Mouse (Mus musculus): ENCODE measurements around the gene Auts2. TPM values are rescaled to one million over a fixed set of nuclear protein-coding genes. Genes with fewer than 3 reads are reported as not detected.
A peak's percentile ranks its signal among the peaks of the same experiment; 100 is the strongest.

The Auts2 gene
- polyA plus RNA-seq, 1 experiment from 2014 or later, result 17.0 TPM

DNA sequence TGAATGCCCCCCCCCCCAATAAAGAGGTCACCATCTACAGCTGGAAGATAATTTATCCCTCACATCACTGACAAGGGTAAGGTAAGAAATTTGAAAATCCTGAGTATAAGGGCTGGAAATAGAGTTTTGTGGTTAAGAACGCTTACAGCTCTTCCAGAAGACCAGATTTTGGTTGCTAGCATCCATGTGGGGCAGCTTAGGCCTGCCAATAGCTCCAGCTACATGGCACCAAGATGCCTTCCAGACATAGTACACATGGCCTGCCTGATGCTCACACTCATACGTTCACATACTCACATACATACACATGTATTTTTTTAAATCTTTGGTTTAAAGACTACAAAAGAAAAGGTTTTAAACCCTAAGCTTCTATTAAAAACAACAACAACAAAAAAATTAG lies 467.2 kb downstream of the Auts2 start:
- no peaks in the 10 kb centered on the region for H3K27me3 ChIP-seq
- H3K9ac ChIP-seq, result no peak overlapping the region
- H3K4me3 ChIP-seq, result no peak overlapping the region
- no peaks in the 10 kb centered on the region for H3K36me3 ChIP-seq
- H3K27ac ChIP-seq, result no peak overlapping the region
- no peaks in the 10 kb centered on the region for H3K9me3 ChIP-seq
- no peak for ATAC-seq (ENCODE audit: borderline replicate concordance, extremely low read depth, low FRiP score, low TSS enrichment)
- no peak overlapping the region for H3K4me2 ChIP-seq
- peaks cover 31% of the 10 kb centered on the region for H3K4me1 ChIP-seq
- WGBS, result 84% methylated on average over 2 of the region's 2 CpGs

DNA sequence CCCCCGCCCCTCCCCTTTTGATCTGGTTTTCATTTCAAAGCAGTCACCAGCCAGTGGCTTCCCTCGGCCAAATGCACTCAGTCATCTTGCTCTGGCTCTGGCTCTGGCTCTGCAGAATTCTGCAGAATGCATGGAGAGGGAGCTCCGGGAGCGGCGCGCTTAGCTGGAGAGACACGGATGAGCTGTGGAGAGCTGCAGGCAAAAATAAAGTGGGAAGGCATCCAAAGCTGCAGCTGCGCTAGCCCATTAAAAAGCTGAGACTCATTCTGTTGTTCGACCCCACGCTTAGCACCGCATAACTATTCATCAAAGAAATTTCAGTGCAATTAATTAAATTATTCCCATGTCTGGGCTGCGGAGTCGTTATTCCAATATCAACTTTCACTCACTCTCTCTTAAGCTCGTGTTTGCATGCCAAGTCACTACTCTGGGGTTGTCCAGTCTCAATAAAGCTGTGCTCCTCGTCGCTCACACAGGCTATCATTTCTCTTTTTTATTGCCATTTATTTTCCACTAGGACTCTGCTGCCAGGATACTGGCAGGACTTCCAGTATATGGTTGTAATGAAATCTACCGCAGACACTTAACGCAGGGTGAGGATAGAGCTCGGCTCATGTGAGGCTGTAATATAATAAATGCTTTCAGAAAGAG lies 468.3 kb downstream of the Auts2 start:
- Histone ChIP-seq H3K36me3 (no peaks in the 10 kb centered on the region), H3K9me3 (no peaks in the 10 kb centered on the region), H3K27ac (peak overlapping the region; percentile 61), H3K4me3 (no peak overlapping the region), H3K9ac (no peak overlapping the region), H3K4me2 (peak overlapping the region; percentile 44), H3K27me3 (no peaks in the 10 kb centered on the region), H3K4me1 (peaks cover 31% of the 10 kb centered on the region)
- peak; percentile 91 for ATAC-seq (ENCODE audit: borderline replicate concordance, extremely low read depth, low FRiP score, low TSS enrichment)
- WGBS, result 27% methylated on average over 19 of the region's 19 CpGs

DNA sequence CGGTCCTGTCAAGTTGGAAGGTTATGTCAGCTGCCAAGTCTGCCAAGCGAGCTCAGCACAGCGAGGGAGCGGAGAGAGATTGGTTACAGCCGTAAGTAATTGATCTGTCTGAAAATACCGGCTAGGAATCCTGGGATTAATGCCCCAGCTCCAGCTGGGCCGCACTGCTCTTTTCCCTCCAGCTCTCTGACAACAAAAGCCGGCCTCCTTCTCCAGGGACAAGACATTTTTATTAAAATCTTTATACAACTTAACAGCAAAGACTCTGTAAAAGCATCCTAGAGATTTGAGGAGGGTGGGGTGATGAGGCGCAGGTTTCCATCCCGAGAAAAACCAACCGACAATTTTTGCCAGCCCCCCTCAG lies 468.8 kb downstream of the Auts2 start:
- Histone ChIP-seq H3K9ac (no peak overlapping the region), H3K4me2 (peak overlapping the region; percentile 44), H3K27me3 (no peaks in the 10 kb centered on the region), H3K4me1 (peaks cover 31% of the 10 kb centered on the region), H3K9me3 (no peaks in the 10 kb centered on the region), H3K4me3 (no peak overlapping the region), H3K36me3 (no peaks in the 10 kb centered on the region), H3K27ac (peak overlapping the region; percentile 61)
- peak; percentile 72 for ATAC-seq (ENCODE audit: borderline replicate concordance, extremely low read depth, low FRiP score, low TSS enrichment)
- 15% methylated on average over 11 of the region's 11 CpGs for WGBS

DNA sequence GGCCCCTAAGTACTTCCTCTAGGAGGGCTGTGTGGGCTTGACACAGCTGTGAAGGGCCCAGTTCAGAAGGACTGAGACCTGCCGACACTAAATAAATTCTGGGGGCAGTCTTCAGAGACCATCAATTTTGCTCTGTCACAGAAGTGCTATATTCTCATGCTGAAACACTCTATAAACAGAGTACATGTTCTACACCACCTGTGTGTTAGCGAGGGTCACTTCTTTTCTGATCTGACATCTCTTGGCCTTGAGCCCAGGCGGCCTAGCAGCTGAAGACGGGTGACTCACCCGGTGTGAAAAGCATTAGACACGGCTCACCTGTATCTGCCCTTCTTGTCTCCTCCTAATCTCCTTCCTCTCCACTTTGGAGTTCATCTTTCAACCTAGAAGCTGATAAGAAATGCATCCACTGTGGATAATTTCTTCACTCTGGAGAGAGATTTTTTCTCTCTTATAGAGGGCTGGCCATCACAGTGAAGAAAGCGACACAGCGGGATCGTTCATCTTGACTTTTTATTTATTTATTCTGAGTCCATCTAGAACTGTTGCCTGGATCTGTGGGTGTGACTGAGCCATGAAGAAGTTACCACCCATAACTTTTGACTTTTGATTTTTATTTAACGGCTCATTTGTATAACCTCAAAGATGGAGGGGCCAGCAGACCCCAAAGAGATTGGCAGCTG lies 469.3 kb downstream of the Auts2 start:
- H3K4me1 ChIP-seq, result peaks cover 31% of the 10 kb centered on the region
- no peaks in the 10 kb centered on the region for H3K27me3 ChIP-seq
- 17% methylated on average over 10 of the region's 10 CpGs for WGBS
- ATAC-seq (ENCODE audit: borderline replicate concordance, extremely low read depth, low FRiP score, low TSS enrichment), result peak; percentile 61
- peak overlapping the region; percentile 61 for H3K27ac ChIP-seq
- H3K36me3 ChIP-seq, result no peaks in the 10 kb centered on the region
- H3K4me2 ChIP-seq, result peak overlapping the region; percentile 44
- H3K9ac ChIP-seq, result no peak overlapping the region
- no peaks in the 10 kb centered on the region for H3K9me3 ChIP-seq
- H3K4me3 ChIP-seq, result no peak overlapping the region

DNA sequence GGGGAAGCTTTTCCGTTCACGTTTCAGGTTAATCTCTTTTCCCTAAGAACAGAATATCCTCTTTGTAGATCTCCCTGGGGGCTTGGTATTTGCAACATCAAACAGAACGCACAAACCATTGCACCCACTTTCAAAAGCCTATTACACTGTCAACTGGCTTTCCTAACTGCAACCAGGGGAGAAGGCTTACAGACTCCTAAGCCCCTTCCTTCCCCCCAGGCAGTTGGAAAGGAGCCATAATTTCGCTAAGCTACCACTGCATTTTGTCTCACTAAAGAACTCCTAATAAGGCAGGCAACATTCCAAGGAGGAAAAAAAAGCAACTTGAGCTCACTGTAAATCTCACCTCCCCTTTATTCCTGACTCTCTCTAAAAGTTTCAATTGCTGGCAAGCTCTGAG lies 470.8 kb downstream of the Auts2 start:
- 65% methylated on average over 4 of the region's 4 CpGs for WGBS
- H3K9ac ChIP-seq, result no peak overlapping the region
- no peak overlapping the region for H3K4me3 ChIP-seq
- no peaks in the 10 kb centered on the region for H3K36me3 ChIP-seq
- no peak for ATAC-seq (ENCODE audit: borderline replicate concordance, extremely low read depth, low FRiP score, low TSS enrichment)
- no peak overlapping the region for H3K27ac ChIP-seq
- no peak overlapping the region for H3K4me2 ChIP-seq
- H3K27me3 ChIP-seq, result no peaks in the 10 kb centered on the region
- H3K9me3 ChIP-seq, result no peaks in the 10 kb centered on the region
- peaks cover 31% of the 10 kb centered on the region for H3K4me1 ChIP-seq

DNA sequence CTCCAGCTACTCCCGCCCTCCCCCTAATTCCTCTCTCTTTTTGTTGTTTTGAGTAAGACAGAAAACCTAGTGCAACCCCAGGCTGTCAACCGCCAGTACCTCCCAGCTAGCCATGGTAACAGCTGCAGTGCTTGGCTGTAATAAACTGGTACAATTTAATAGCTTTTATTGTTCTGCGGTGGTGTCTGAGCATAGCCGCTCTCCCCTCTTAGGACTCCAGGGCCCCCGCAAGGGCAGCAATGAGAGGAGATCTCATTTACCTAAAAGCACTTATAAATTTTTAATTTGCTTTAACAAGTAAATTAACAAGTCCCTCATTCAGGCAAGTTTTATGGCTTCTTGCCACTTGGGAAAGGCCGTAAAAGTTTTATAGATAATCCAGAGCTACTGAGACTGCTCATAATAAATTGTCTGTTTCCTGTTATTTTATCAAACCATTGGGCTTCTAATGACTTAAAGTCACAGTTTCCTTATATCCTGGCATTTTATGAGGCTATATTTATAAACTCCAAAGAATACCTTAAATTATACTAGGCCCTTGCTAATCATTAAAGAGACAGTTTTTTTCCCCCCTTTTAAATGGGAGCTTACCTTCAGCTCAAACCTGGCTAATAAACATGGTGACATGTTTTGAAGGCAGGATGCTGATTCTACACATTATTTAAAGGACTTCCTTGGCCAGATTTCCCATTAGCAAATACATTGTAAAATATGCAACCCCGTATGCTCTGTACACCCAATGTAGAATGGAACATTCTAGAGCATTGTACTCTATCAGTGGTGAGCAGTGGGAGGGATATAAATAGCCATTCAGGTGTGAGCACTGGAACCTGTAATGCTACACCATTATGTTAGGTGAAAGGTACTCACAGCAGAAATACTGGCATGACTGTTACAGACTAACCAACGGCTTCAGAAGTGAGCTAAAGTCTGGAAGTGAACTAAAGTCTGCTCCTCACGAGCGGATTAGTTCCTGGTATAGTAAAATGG lies 475.1 kb downstream of the Auts2 start:
- H3K27ac ChIP-seq, result no peak overlapping the region
- ATAC-seq (ENCODE audit: borderline replicate concordance, extremely low read depth, low FRiP score, low TSS enrichment), result no peak
- H3K9ac ChIP-seq, result no peak overlapping the region
- no peak overlapping the region for H3K4me3 ChIP-seq
- no peak overlapping the region for H3K4me2 ChIP-seq
- no peaks in the 10 kb centered on the region for H3K9me3 ChIP-seq
- WGBS, result 82% methylated on average over 10 of the region's 10 CpGs
- H3K36me3 ChIP-seq, result no peaks in the 10 kb centered on the region
- no peaks in the 10 kb centered on the region for H3K27me3 ChIP-seq
- H3K4me1 ChIP-seq, result peaks cover 7% of the 10 kb centered on the region; the same call in 1 of the 2 replicates

DNA sequence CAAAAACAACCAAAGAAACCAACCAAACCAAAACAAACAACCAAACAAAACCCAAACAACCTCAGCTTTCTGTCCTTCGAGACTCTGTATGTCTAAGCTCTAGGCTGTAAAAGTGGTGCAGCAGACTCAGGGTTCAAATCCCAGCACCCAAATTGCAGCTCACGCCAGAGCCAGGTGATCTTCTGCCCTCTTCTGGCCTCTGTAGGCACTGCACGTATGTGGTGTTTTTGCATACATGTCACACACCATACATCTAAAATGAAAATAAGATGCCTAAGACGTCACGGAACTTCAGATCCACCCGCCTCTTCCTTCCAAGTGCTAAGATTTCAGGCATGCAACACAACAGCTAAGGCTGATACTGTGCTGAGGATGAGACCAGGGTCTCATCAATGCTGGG lies 483.0 kb downstream of the Auts2 start:
- Histone ChIP-seq H3K9me3 (no peaks in the 10 kb centered on the region), H3K4me3 (no peak overlapping the region), H3K4me1 (no peaks in the 10 kb centered on the region), H3K27me3 (no peaks in the 10 kb centered on the region), H3K27ac (no peak overlapping the region), H3K9ac (no peak overlapping the region), H3K4me2 (no peak overlapping the region), H3K36me3 (no peaks in the 10 kb centered on the region)
- WGBS, result 90% methylated on average over 6 of the region's 6 CpGs
- ATAC-seq (ENCODE audit: borderline replicate concordance, extremely low read depth, low FRiP score, low TSS enrichment), result no peak

DNA sequence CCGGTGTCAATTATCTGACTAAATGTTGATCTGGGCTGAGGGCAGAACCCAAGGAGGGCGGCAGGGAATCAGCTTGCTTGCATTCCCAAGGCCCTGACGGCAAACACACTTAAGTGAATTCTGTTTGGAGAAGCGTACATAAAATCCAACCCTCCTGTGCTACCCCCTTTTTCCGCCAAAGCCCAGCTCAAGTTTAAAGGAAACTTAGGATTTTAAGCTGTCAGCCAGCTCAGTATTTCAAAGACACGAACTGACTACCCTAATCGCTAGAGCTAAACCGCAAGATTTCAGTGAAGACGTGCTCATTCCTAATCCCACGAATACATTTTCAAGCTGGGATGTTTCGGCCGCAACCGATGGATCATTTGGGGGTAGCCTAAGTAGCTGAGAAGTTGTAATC lies 490.5 kb downstream of the Auts2 start:
- 41% methylated on average over 13 of the region's 13 CpGs for WGBS
- no peak for ATAC-seq (ENCODE audit: borderline replicate concordance, extremely low read depth, low FRiP score, low TSS enrichment)

DNA sequence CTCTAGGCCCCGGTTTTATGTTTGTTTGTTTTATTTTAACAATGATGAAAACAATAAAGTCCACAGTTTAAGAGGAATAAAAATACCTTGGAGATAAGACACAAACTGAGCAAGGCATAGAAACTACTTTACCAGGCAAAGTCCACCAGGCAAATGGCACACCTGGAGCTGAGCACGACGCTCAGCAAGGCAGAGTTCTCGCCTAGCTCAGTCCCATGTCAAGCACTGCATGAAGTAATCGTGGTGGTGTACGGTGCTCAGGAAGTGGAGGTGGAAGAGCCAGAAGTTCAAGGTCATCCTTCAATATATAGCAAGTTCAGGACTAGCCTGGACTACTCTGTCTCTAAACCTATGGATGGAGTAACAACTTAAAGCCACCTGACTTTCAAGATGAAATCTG lies 503.6 kb downstream of the Auts2 start:
- H3K4me3 ChIP-seq, result no peak overlapping the region
- no peaks in the 10 kb centered on the region for H3K4me1 ChIP-seq
- H3K9ac ChIP-seq, result no peak overlapping the region
- no peak overlapping the region for H3K27ac ChIP-seq
- ATAC-seq (ENCODE audit: borderline replicate concordance, extremely low read depth, low FRiP score, low TSS enrichment), result no peak
- no peaks in the 10 kb centered on the region for H3K27me3 ChIP-seq
- no peaks in the 10 kb centered on the region for H3K9me3 ChIP-seq
- 85% methylated on average over 6 of the region's 6 CpGs for WGBS
- no peak overlapping the region for H3K4me2 ChIP-seq
- H3K36me3 ChIP-seq, result no peaks in the 10 kb centered on the region

More for the DNA sequence above, 490.5 kb downstream of the Auts2 start:
- Histone ChIP-seq H3K9me3 (no peaks in the 10 kb centered on the region), H3K4me1 (no peaks in the 10 kb centered on the region), H3K36me3 (no peaks in the 10 kb centered on the region), H3K4me2 (no peak overlapping the region), H3K27me3 (no peaks in the 10 kb centered on the region), H3K27ac (no peak overlapping the region), H3K9ac (no peak overlapping the region), H3K4me3 (no peak overlapping the region)

DNA sequence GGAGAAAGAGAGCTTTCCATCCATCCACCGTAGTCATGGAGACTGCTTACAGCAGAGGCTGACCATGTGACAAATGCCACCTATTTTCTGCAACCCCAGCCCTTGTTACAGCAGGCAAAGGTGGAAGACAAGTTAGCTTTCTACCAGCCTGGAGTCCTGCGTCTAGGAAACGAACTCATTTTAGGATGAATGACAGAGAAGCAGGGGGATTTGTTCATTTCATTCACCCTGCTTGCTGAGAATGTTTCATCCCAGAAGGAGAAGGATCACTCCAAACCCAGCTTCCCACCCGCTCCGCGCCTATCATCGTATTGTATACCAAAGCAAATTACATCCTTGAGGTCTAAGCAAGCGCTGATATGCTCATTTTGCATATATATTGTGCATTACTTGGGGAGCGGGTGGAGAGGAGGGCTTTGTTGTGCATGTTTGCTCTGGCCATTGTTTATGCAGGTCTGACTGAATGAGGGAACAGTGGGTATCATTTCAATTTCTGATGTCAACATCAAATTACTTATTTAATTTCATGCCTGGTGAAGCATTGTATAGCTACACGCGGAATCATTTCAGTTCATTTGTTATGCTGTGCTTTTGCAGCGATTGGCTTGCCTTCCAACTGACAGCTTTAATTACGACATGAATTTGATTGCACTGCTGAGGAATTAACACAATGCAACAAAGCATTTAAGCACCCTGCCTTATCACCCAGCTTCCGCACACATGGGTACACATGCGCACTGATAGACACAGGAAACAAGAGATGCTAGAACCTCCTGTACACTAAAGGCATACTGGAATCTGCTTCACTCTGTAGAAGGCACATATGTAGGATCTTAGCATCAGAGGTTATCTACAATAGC lies 509.4 kb downstream of the Auts2 start:
- Histone ChIP-seq H3K9ac (no peak overlapping the region), H3K4me3 (no peak overlapping the region), H3K4me2 (no peak overlapping the region), H3K27me3 (no peaks in the 10 kb centered on the region), H3K9me3 (no peaks in the 10 kb centered on the region), H3K36me3 (no peaks in the 10 kb centered on the region), H3K4me1 (peaks cover 16% of the 10 kb centered on the region; the same call in 1 of the 2 replicates), H3K27ac (no peak overlapping the region)
- 94% methylated on average over 15 of the region's 15 CpGs for WGBS
- ATAC-seq (ENCODE audit: borderline replicate concordance, extremely low read depth, low FRiP score, low TSS enrichment), result no peak

DNA sequence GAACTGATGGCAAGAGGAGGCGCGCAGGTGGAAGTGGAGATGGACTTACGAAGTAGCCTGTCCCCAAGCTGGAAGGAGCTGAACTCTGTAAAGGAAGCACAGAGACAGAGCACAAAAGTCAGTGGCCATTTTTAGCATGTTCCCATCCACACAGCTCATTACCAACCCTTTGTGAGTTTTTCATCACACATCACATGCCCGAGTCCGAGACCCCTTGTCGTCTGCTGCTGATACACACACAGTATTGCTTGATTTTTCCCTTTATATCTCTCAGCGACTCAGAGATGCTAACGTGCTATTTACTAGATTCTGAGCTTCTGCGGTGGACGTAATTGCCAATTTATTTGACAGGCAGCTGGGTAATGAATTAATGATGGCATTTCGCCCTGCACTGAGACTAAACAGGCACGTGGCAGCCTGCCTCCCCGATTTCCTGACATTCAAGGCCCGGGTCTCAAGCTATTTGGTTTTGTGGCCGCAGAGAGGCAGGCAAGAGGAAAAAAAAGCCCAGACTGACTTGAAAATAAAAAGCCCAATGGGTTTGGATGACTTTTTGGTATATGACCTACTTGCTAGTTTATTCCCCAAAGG lies 512.1 kb downstream of the Auts2 start:
- H3K9ac ChIP-seq, result no peak overlapping the region
- ATAC-seq (ENCODE audit: borderline replicate concordance, extremely low read depth, low FRiP score, low TSS enrichment), result no peak
- H3K36me3 ChIP-seq, result no peaks in the 10 kb centered on the region
- peaks cover 16% of the 10 kb centered on the region; the same call in 1 of the 2 replicates for H3K4me1 ChIP-seq
- H3K27me3 ChIP-seq, result no peaks in the 10 kb centered on the region
- H3K4me2 ChIP-seq, result no peak overlapping the region
- H3K4me3 ChIP-seq, result no peak overlapping the region
- H3K9me3 ChIP-seq, result no peaks in the 10 kb centered on the region
- no peak overlapping the region for H3K27ac ChIP-seq
- 50% methylated on average over 15 of the region's 15 CpGs for WGBS

All from lung, embryonic 15.5 days (tissue).